Mouse (Mus musculus): ENCODE results near the gene Tbc1d14. TPM values are rescaled to one million over a fixed set of nuclear protein-coding genes. Genes with fewer than 3 reads are reported as not detected.

Tbc1d14 gene
- total and polyA plus RNA-seq, 2 experiments: 5.4 to 8.4 TPM

- H3K79me2 ChIP-seq (ENCODE audit: control insufficient read depth, insufficient read depth, low read length): no peaks in the 10 kb centered on the region
- H3K4me3 ChIP-seq (ENCODE audit: insufficient read depth, low read depth, low read length): no peak overlapping the region
- H3K27ac ChIP-seq (replicated peaks; ENCODE audit: insufficient read depth, low read depth, low read length): no peak overlapping the region
- H3K4me1 ChIP-seq (ENCODE audit: control insufficient read depth, insufficient read depth, low read length): no peaks in the 10 kb centered on the region
- no peaks in the 10 kb centered on the region for H3K36me3 ChIP-seq (ENCODE audit: control insufficient read depth, insufficient read depth, low read length)
- DNase-seq (ENCODE audit: extremely low read depth, low read depth, low spot score): no peak
- 89% methylated on average over 12 of the region's 12 CpGs for WGBS
- no peaks in the 10 kb centered on the region for H3K27me3 ChIP-seq (ENCODE audit: control insufficient read depth, insufficient read depth, low read length)
- TF ChIP-seq POLR2A (IDR thresholded peaks at IDR 0.05; ENCODE audit: extremely low read depth, insufficient read depth, low read length): no peak
- no peak for TF ChIP-seq CTCF (IDR thresholded peaks at IDR 0.05; ENCODE audit: low read depth, low read length)
- no peak overlapping the region for H3K9ac ChIP-seq (ENCODE audit: low read depth, low read length)
These were observed 145.2 kb downstream of the Tbc1d14 start for GRCm38 (mm10) chr5:36447872-36448271.

GRCm38 (mm10) chr5:36446166-36446890 lies 146.7 kb downstream of the Tbc1d14 start:
- 48% methylated on average over 9 of the region's 9 CpGs for WGBS
- DNase-seq (ENCODE audit: extremely low read depth, low read depth, low spot score): no peak
- no peaks in the 10 kb centered on the region for H3K4me1 ChIP-seq (ENCODE audit: control insufficient read depth, insufficient read depth, low read length)
- no peaks in the 10 kb centered on the region for H3K79me2 ChIP-seq (ENCODE audit: control insufficient read depth, insufficient read depth, low read length)
- no peak overlapping the region for H3K4me3 ChIP-seq (ENCODE audit: insufficient read depth, low read depth, low read length)
- H3K9ac ChIP-seq (ENCODE audit: low read depth, low read length): no peak overlapping the region
- no peak overlapping the region for H3K27ac ChIP-seq (replicated peaks; ENCODE audit: insufficient read depth, low read depth, low read length)
- H3K36me3 ChIP-seq (ENCODE audit: control insufficient read depth, insufficient read depth, low read length): no peaks in the 10 kb centered on the region
- TF ChIP-seq CTCF (IDR thresholded peaks at IDR 0.05; ENCODE audit: low read depth, low read length) (no peak), POLR2A (IDR thresholded peaks at IDR 0.05; ENCODE audit: extremely low read depth, insufficient read depth, low read length) (no peak)
- H3K27me3 ChIP-seq (ENCODE audit: control insufficient read depth, insufficient read depth, low read length): no peaks in the 10 kb centered on the region

- 53% methylated on average over 8 of the region's 8 CpGs for WGBS
- no peak for DNase-seq (ENCODE audit: extremely low read depth, low read depth, low spot score)
These were observed 148.0 kb downstream of the Tbc1d14 start for GRCm38 (mm10) chr5:36445028-36445427.

GRCm38 (mm10) chr5:36444611-36445010 lies 148.5 kb downstream of the Tbc1d14 start:
- Histone ChIP-seq H3K36me3 (ENCODE audit: control insufficient read depth, insufficient read depth, low read length) (no peaks in the 10 kb centered on the region), H3K27ac (replicated peaks; ENCODE audit: insufficient read depth, low read depth, low read length) (no peak overlapping the region), H3K27me3 (ENCODE audit: control insufficient read depth, insufficient read depth, low read length) (no peaks in the 10 kb centered on the region), H3K4me3 (ENCODE audit: insufficient read depth, low read depth, low read length) (no peak overlapping the region), H3K9ac (ENCODE audit: low read depth, low read length) (no peak overlapping the region), H3K4me1 (ENCODE audit: control insufficient read depth, insufficient read depth, low read length) (no peaks in the 10 kb centered on the region), H3K79me2 (ENCODE audit: control insufficient read depth, insufficient read depth, low read length) (no peaks in the 10 kb centered on the region)
- no peak for DNase-seq (ENCODE audit: extremely low read depth, low read depth, low spot score)
- TF ChIP-seq CTCF (IDR thresholded peaks at IDR 0.05; ENCODE audit: low read depth, low read length) (no peak), POLR2A (IDR thresholded peaks at IDR 0.05; ENCODE audit: extremely low read depth, insufficient read depth, low read length) (no peak)
- WGBS: 47% methylated on average over 4 of the region's 4 CpGs

More at GRCm38 (mm10) chr5:36445028-36445427, 148.0 kb downstream of the Tbc1d14 start:
- Histone ChIP-seq H3K4me1 (ENCODE audit: control insufficient read depth, insufficient read depth, low read length) (no peaks in the 10 kb centered on the region), H3K36me3 (ENCODE audit: control insufficient read depth, insufficient read depth, low read length) (no peaks in the 10 kb centered on the region), H3K79me2 (ENCODE audit: control insufficient read depth, insufficient read depth, low read length) (no peaks in the 10 kb centered on the region), H3K9ac (ENCODE audit: low read depth, low read length) (no peak overlapping the region), H3K27ac (replicated peaks; ENCODE audit: insufficient read depth, low read depth, low read length) (no peak overlapping the region), H3K27me3 (ENCODE audit: control insufficient read depth, insufficient read depth, low read length) (no peaks in the 10 kb centered on the region), H3K4me3 (ENCODE audit: insufficient read depth, low read depth, low read length) (no peak overlapping the region)
- no peak for TF ChIP-seq POLR2A (IDR thresholded peaks at IDR 0.05; ENCODE audit: extremely low read depth, insufficient read depth, low read length)
- TF ChIP-seq CTCF (IDR thresholded peaks at IDR 0.05; ENCODE audit: low read depth, low read length): no peak

GRCm38 (mm10) chr5:36440741-36441140 lies 152.3 kb downstream of the Tbc1d14 start:
- no peak for DNase-seq (ENCODE audit: extremely low read depth, low read depth, low spot score)
- TF ChIP-seq CTCF (IDR thresholded peaks at IDR 0.05; ENCODE audit: low read depth, low read length) (no peak), POLR2A (IDR thresholded peaks at IDR 0.05; ENCODE audit: extremely low read depth, insufficient read depth, low read length) (no peak)
- no peak overlapping the region for H3K9ac ChIP-seq (ENCODE audit: low read depth, low read length)
- H3K4me1 ChIP-seq (ENCODE audit: control insufficient read depth, insufficient read depth, low read length): no peaks in the 10 kb centered on the region
- H3K36me3 ChIP-seq (ENCODE audit: control insufficient read depth, insufficient read depth, low read length): no peaks in the 10 kb centered on the region
- H3K27me3 ChIP-seq (ENCODE audit: control insufficient read depth, insufficient read depth, low read length): no peaks in the 10 kb centered on the region
- no peak overlapping the region for H3K27ac ChIP-seq (replicated peaks; ENCODE audit: insufficient read depth, low read depth, low read length)
- 72% methylated on average over 3 of the region's 3 CpGs for WGBS
- no peaks in the 10 kb centered on the region for H3K79me2 ChIP-seq (ENCODE audit: control insufficient read depth, insufficient read depth, low read length)
- H3K4me3 ChIP-seq (ENCODE audit: insufficient read depth, low read depth, low read length): no peak overlapping the region

Other genes starting within 250 kb of the Tbc1d14 start
- 0.07 and 0.09 TPM in 2 replicates for gene Sorcs2, start 195.1 kb downstream of the Tbc1d14 start, total RNA-seq (2014; rRNA removed)
- gene Sorcs2, start 195.1 kb downstream of the Tbc1d14 start, polyA plus RNA-seq (2012; rRNA removed): 0.10 and 0.12 TPM in 2 replicates
- gene Grpel1, start 128.3 kb downstream of the Tbc1d14 start, total RNA-seq (2014; rRNA removed): 42.0 and 44.5 TPM in 2 replicates
- 42.8 and 55.1 TPM in 2 replicates for gene Grpel1, start 128.3 kb downstream of the Tbc1d14 start, polyA plus RNA-seq (2012; rRNA removed)
- gene Tada2b, start 109.0 kb downstream of the Tbc1d14 start, total RNA-seq (2014; rRNA removed): 5.1 and 6.0 TPM in 2 replicates
- 13.6 and 14.4 TPM in 2 replicates for gene Tada2b, start 109.0 kb downstream of the Tbc1d14 start, polyA plus RNA-seq (2012; rRNA removed)
- not detected in 2 replicates for gene Ccdc96, start 108.7 kb downstream of the Tbc1d14 start, total RNA-seq (2014; rRNA removed)
- gene Ccdc96, start 108.7 kb downstream of the Tbc1d14 start, polyA plus RNA-seq (2012; rRNA removed): 0.10 TPM in 1 of 2 replicates, not detected in the other
- 26.6 and 31.5 TPM in 2 replicates for gene D5Ertd579e, start 102.7 kb upstream of the Tbc1d14 start, total RNA-seq (2014; rRNA removed)
- 11.5 and 12.7 TPM in 2 replicates for gene D5Ertd579e, start 102.7 kb upstream of the Tbc1d14 start, polyA plus RNA-seq (2012; rRNA removed)
- 12.9 and 15.7 TPM in 2 replicates for gene Bloc1s4, start 155.4 kb upstream of the Tbc1d14 start, total RNA-seq (2014; rRNA removed)
- gene Bloc1s4, start 155.4 kb upstream of the Tbc1d14 start, polyA plus RNA-seq (2012; rRNA removed): 16.5 and 19.4 TPM in 2 replicates
- gene Mrfap1, start 203.5 kb upstream of the Tbc1d14 start, total RNA-seq (2014; rRNA removed): 154 and 173 TPM in 2 replicates
- gene Mrfap1, start 203.5 kb upstream of the Tbc1d14 start, polyA plus RNA-seq (2012; rRNA removed): 72.2 and 93.9 TPM in 2 replicates
- gene Man2b2, start 237.4 kb upstream of the Tbc1d14 start, total RNA-seq (2014; rRNA removed): 33.8 and 44.6 TPM in 2 replicates
- 78.7 and 90.9 TPM in 2 replicates for gene Man2b2, start 237.4 kb upstream of the Tbc1d14 start, polyA plus RNA-seq (2012; rRNA removed)